Mouse (Mus musculus): Measurements from ENCODE around the gene Slc30a2. TPM values are rescaled to one million over a fixed set of nuclear protein-coding genes. Genes with fewer than 3 reads are reported as not detected.
"Not testable (repeated sequence)": the region's sequence is repeated elsewhere in the genome, so short reads cannot be mapped to it uniquely, and the experiment has no call there.

Gene Slc30a2
- polyA plus RNA-seq, 1 experiment from 2014 or later, result not detected

DNA sequence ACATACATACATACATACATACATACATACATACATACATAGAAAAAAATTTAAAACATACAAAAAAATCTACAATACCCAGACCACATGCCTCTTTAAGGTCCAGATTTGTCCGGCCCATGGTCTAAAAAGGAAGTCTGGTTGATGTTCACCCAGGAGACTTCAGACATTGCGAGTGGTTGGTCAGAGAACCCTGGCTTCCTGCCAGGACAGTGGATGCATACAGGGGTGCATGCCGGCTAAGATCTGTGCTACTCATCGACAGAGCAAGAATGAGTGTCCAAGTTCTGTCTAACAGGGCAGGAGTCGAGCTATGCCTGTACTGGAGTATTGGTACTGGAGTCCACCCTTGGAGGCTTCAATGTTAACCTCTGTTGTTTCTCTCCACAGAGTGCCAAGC lies 18.3 kb upstream of the Slc30a2 start:
- Histone ChIP-seq H3K27ac (no peak overlapping the region), H3K9me3 (no peaks in the 10 kb centered on the region), H3K36me3 (replicated peaks) (no peaks in the 10 kb centered on the region), H3K4me2 (no peak overlapping the region), H3K9ac (no peak overlapping the region), H3K4me1 (no peaks in the 10 kb centered on the region), H3K4me3 (replicated peaks) (no peak overlapping the region), H3K27me3 (peaks cover 9% of the 10 kb centered on the region; the same call in 1 of the 2 replicates)
- WGBS, result 87% methylated on average over 5 of the region's 5 CpGs
- no peak for ATAC-seq (ENCODE audit: low FRiP score)

DNA sequence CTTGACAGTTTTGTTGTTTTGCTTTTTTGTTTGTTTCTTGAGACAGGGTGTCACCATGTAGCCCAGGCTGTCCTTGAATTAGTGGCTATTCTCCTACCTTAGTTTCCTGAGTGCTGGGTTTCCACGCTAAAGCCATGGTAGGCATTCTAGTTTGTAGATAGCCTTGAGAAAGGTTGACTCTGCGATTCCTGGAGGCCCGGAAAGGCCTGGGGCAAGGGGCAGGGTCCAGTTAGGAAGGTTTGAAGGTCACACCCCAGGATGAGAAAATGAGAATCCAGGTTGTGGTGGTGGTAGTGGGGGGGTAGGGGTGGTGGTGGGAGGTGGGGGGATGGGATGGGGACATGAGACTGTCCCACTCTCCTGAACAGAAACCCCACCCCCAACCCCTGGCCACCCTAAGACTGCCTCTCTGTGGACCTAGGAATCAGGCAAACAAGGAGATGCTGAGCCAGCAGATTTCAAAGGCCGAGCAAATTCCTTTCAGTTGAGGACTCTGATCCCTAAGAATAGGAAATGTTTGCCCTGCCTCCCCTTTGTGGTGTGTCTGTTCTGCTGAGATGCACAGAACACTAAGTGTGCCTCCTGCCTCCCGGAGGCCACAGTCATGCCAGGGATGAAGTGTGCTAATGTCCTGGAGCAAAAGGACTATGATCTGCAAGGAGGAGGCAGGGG lies 16.0 kb upstream of the Slc30a2 start:
- Histone ChIP-seq H3K27me3 (no peaks in the 10 kb centered on the region), H3K36me3 (replicated peaks) (no peaks in the 10 kb centered on the region), H3K4me2 (no peak overlapping the region), H3K4me3 (replicated peaks) (no peak overlapping the region), H3K9me3 (no peaks in the 10 kb centered on the region), H3K9ac (no peak overlapping the region), H3K27ac (no peak overlapping the region), H3K4me1 (no peaks in the 10 kb centered on the region)
- no peak for ATAC-seq (ENCODE audit: low FRiP score)
- 64% methylated on average over 5 of the region's 5 CpGs for WGBS

DNA sequence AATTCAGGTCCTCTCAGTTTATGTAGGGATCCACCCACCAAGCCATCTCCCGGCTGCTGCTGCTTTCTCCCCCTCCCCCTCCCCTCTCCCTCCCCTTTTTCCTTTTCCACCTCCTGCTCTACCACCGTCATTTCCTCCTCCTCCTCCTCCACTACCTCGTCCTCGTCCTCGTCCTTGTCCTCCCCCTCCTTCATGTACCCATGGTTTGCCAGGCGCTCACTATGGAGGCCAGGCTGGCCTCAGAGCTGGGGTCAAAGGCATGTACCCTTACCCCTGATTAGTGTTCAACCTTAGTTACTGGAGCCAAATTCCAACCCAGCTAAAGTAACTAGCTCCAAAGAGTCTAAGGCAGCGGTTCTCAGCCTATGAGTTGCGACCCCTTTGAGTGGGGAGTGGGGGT lies 14.8 kb upstream of the Slc30a2 start:
- WGBS, result 72% methylated on average over 8 of the region's 8 CpGs
- ATAC-seq (ENCODE audit: low FRiP score), result no peak
- H3K4me2 ChIP-seq, result no peak overlapping the region
- H3K4me1 ChIP-seq, result no peaks in the 10 kb centered on the region
- H3K27me3 ChIP-seq, result no peaks in the 10 kb centered on the region
- H3K4me3 ChIP-seq (replicated peaks), result no peak overlapping the region
- H3K9ac ChIP-seq, result no peak overlapping the region
- no peaks in the 10 kb centered on the region for H3K36me3 ChIP-seq (replicated peaks)
- no peak overlapping the region for H3K27ac ChIP-seq
- H3K9me3 ChIP-seq, result no peaks in the 10 kb centered on the region

DNA sequence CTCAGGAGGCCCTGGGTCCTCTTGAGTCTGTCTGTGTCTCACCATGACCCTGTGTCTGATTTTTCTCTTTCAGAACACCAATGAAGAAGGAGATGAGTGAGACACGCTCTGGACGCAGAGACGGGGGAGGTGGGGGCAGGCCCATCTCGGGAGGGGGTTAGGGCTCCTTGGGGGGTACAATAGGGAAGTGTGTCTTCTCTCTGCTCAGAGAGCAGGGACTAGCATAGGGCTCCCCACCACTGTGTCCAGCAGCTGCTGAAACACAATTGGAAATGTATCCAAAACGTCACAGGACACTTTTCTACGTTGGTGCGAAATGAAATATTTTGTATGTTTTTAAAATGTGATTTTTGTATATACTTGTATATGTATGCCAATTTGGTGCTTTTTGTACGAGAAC lies 14.1 kb upstream of the Slc30a2 start:
- Histone ChIP-seq H3K4me2 (no peak overlapping the region), H3K4me3 (replicated peaks) (no peak overlapping the region), H3K36me3 (replicated peaks) (no peaks in the 10 kb centered on the region), H3K9me3 (no peaks in the 10 kb centered on the region), H3K9ac (no peak overlapping the region), H3K27ac (no peak overlapping the region), H3K4me1 (no peaks in the 10 kb centered on the region), H3K27me3 (no peaks in the 10 kb centered on the region)
- no peak for ATAC-seq (ENCODE audit: low FRiP score)
- 86% methylated on average over 8 of the region's 8 CpGs for WGBS

DNA sequence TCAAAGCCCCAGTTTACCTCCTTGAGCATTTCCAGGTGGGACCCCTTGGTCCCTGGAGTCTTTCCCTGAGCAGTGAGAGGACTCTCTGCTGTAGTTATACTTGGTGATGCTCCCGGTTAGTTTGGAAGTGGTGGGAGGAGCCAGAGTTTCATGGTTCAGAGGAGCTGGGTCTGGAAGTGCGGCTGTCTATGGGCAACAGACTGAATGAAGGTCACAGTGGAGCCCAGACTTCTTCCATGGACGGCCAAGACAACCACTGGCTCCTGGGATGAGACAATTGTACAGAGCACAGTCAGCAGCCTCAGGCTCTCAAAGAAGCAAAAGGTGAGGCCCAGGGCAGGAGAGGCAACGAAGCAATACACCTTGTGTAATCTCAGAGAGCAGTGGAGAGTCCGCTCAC lies 12.7 kb upstream of the Slc30a2 start:
- no peaks in the 10 kb centered on the region for H3K27me3 ChIP-seq
- no peaks in the 10 kb centered on the region for H3K4me1 ChIP-seq
- no peak overlapping the region for H3K27ac ChIP-seq
- no peak overlapping the region for H3K4me3 ChIP-seq (replicated peaks)
- no peaks in the 10 kb centered on the region for H3K9me3 ChIP-seq
- H3K9ac ChIP-seq, result no peak overlapping the region
- whole genome bisulfite sequencing, result 71% methylated on average over 5 of the region's 5 CpGs
- no peaks in the 10 kb centered on the region for H3K36me3 ChIP-seq (replicated peaks)
- no peak for ATAC-seq (ENCODE audit: low FRiP score)
- no peak overlapping the region for H3K4me2 ChIP-seq

DNA sequence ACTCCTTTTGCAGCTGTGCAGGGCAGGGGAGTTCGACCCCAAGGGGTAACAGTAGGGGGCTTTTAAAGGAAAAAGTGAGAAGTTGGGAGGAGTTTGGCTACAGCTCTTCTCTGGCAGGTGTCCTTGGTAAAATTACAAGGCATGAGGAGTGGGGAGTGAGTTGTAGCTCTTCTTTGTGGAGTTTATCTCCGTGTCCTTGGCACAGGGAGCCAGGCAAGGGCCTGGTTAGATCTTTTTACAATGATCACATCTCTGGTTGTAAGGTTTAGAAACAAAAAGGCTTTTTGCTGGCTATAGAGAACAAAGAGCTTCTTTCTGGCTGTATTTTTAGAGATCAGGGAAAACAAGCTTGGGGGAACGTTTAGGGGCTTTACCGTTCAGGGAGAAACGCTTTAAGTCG lies 1.8 kb upstream of the Slc30a2 start:
- peaks cover 10% of the 10 kb centered on the region for H3K4me1 ChIP-seq
- not testable (repeated sequence) for H3K9me3 ChIP-seq; H3K27ac ChIP-seq; H3K36me3 ChIP-seq (replicated peaks); H3K4me3 ChIP-seq (replicated peaks); H3K9ac ChIP-seq; H3K4me2 ChIP-seq; ATAC-seq (ENCODE audit: low FRiP score)
- WGBS, result 67% methylated on average over 6 of the region's 6 CpGs
- peaks cover 55% of the 10 kb centered on the region for H3K27me3 ChIP-seq

DNA sequence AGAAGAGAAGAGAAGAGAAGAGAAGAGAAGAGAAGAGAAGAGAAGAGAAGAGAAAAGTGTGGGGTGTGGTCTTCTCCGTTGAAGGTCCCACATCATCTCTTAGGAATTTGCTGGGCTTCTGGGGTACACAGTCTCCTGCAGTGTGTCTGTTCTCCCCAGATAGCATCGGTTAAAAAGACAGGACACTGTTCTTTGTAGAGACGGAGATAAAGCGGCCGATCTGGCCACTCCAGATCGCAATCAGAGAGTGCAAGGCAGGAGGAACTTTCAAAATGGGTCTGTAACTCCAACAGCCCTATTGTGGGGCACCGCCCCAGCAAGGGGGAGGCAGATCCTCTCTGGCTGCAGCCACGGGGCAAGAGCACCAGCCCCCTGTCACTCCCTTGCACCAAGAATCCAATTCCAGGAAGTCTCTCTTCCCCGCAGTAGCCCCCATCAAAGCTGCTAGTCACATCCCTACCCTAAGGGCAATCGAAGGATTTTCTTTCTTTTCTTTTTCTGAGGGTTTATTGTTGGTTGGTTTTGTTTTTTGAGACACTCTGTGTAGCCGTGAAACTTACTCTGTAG lies 685 bp upstream of the Slc30a2 start:
- Histone ChIP-seq H3K4me1 (peaks cover 10% of the 10 kb centered on the region), H3K4me2 (no peak overlapping the region), H3K9me3 (0 out of 2 replicates have a peak, but pooled peaks cover 4% of the 10 kb centered on the region), H3K27ac (no peak overlapping the region), H3K4me3 (replicated peaks) (no peak overlapping the region), H3K36me3 (replicated peaks) (no peaks in the 10 kb centered on the region), H3K9ac (no peak overlapping the region), H3K27me3 (peaks cover 59% of the 10 kb centered on the region)
- no peak for ATAC-seq (ENCODE audit: low FRiP score)
- WGBS, result 41% methylated on average over 11 of the region's 11 CpGs

DNA sequence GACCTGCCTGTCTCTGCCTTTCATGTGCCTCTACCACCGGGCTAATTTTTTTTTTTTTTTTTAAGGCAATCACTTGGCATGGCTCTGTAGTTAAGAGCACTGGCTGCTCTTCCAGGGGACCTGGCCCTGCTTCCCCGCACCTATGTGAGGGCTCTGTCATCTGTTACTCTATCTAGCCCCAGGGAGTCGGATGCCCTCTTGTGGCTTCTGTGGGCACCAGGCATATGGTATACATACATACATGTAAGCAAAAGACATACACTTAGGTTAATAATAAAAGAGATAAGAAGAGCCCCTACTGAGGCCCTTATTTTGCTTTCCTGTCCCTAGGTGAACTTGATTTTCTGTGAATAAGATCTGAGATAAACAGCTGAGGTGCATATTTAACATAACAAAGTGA lies 1.6 kb downstream of the Slc30a2 start:
- 37% methylated on average over 3 of the region's 3 CpGs for WGBS
- Histone ChIP-seq H3K4me1 (peaks cover 10% of the 10 kb centered on the region), H3K27ac (no peak overlapping the region), H3K9me3 (0 out of 2 replicates have a peak, but pooled peaks cover 4% of the 10 kb centered on the region), H3K27me3 (peaks cover 59% of the 10 kb centered on the region), H3K4me2 (no peak overlapping the region), H3K36me3 (replicated peaks) (no peaks in the 10 kb centered on the region), H3K9ac (no peak overlapping the region), H3K4me3 (replicated peaks) (no peak overlapping the region)
- ATAC-seq (ENCODE audit: low FRiP score), result no peak

DNA sequence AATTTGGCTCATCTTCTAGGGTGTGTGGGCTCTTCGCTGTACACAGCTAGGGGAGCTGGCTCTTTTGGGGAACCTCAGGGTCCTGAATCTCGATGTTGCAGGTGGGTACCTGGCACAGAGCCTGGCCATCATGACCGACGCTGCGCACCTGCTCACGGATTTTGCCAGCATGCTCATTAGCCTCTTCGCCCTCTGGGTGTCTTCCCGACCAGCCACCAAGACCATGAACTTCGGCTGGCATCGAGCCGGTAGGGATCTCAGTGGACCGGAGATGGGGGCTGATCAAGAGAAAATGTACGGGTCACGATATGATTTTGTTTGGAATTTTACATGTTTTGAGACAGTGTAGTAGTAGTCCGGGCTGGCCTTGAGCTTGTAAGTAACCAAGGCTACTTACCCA lies 2.8 kb downstream of the Slc30a2 start:
- no peaks in the 10 kb centered on the region for H3K36me3 ChIP-seq (replicated peaks)
- WGBS, result 91% methylated on average over 15 of the region's 15 CpGs
- H3K27ac ChIP-seq, result no peak overlapping the region
- H3K4me1 ChIP-seq, result peaks cover 10% of the 10 kb centered on the region
- H3K27me3 ChIP-seq, result peaks cover 54% of the 10 kb centered on the region
- no peak overlapping the region for H3K4me3 ChIP-seq (replicated peaks)
- no peak overlapping the region for H3K9ac ChIP-seq
- H3K4me2 ChIP-seq, result no peak overlapping the region
- no peak for ATAC-seq (ENCODE audit: low FRiP score)
- H3K9me3 ChIP-seq, result 0 out of 2 replicates have a peak, but pooled peaks cover 4% of the 10 kb centered on the region

DNA sequence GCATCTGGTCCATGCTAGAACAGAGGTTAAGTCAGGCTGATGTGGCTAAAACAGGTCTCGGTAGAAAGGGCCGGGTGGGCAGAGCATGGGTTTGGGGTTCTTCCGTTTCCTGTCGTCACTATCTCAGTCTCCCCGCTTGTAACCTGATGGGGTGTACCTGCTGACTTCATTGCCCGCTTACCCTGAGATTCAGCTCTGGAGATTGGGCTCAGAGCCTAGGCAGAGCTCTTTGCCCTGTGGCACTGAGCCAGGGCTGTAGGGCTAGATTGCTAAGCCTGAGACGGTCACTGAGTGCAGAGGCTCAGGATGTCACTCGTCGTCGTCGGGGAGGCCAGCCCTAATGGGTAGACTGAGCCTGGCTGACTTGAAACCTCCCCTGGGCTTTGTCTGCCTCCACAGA lies 5.1 kb downstream of the Slc30a2 start:
- H3K4me3 ChIP-seq (replicated peaks), result no peak overlapping the region
- no peak overlapping the region for H3K27ac ChIP-seq
- H3K4me2 ChIP-seq, result no peak overlapping the region
- H3K27me3 ChIP-seq, result peaks cover 32% of the 10 kb centered on the region
- peaks cover 16% of the 10 kb centered on the region for H3K4me1 ChIP-seq
- H3K9me3 ChIP-seq, result no peaks in the 10 kb centered on the region
- no peak overlapping the region for H3K9ac ChIP-seq
- 84% methylated on average over 11 of the region's 11 CpGs for WGBS
- no peaks in the 10 kb centered on the region for H3K36me3 ChIP-seq (replicated peaks)
- no peak for ATAC-seq (ENCODE audit: low FRiP score)

DNA sequence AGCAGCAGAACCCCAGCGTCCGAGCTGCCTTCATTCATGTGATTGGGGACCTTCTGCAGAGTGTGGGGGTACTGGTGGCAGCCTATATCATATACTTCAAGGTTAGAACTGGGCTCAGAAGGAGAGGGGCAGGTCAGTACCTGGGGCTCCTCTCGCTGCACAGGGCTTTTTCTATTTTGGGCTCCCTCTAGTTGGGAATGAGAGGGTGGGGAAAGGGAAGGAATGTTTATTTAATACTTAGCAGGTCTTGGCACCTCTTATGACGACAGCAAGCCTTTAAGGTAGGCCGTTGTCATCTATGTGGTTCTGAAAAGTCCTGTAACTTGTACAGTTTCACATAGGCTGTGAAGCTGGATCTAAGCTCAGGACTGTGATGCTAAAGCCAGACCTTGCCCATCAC lies 5.6 kb downstream of the Slc30a2 start:
- peaks cover 27% of the 10 kb centered on the region for H3K27me3 ChIP-seq
- H3K36me3 ChIP-seq (replicated peaks), result no peaks in the 10 kb centered on the region
- 86% methylated on average over 5 of the region's 5 CpGs for WGBS
- H3K4me3 ChIP-seq (replicated peaks), result no peak overlapping the region
- H3K4me2 ChIP-seq, result no peak overlapping the region
- peaks cover 11% of the 10 kb centered on the region for H3K4me1 ChIP-seq
- H3K9ac ChIP-seq, result no peak overlapping the region
- H3K9me3 ChIP-seq, result no peaks in the 10 kb centered on the region
- no peak for ATAC-seq (ENCODE audit: low FRiP score)
- H3K27ac ChIP-seq, result no peak overlapping the region

DNA sequence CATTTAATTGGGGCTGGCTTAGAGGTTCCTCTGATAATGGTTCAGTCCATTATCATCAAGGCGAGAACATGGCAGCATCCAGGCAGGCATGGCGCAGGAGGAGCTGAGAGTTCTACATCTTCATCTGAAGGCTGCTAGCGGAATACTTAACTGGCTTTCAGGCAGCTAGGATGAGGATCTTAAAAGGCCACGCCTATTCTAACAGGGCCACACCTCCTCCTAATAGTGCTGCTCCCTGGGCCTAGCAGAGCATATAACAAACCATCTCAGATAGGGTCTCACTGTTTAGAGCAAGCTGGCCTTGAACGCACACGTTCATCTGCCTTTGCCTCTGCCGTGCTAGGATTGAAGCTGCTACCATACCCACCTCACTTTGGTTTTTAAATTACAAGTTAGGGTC lies 6.8 kb downstream of the Slc30a2 start:
- no peak overlapping the region for H3K9ac ChIP-seq
- no peak for ATAC-seq (ENCODE audit: low FRiP score)
- WGBS, result 84% methylated on average over 7 of the region's 7 CpGs

DNA sequence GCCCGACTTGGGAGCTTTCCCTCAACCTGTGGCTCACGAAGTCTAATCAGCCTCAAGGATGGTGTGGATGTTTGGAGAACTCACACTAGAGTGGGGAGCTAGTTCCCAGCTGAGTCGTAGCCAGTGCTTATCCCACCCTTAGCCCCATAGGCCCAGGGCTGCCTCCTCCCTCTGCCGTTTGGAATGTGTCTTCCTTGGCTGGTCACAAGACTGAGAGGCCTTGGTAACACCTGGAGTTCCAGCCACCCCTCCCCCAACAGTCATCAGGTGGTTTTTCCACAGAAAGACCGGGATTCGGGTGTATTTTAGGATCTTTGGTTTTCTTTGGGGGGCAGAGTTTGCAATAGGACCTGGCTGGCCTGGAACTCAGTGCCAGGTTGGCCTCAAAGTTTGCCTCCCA lies 7.7 kb downstream of the Slc30a2 start:
- Histone ChIP-seq H3K9me3 (no peaks in the 10 kb centered on the region), H3K4me1 (peaks cover 9% of the 10 kb centered on the region; the same call in 1 of the 2 replicates), H3K4me3 (replicated peaks) (no peak overlapping the region), H3K27ac (no peak overlapping the region), H3K9ac (no peak overlapping the region), H3K36me3 (replicated peaks) (no peaks in the 10 kb centered on the region), H3K27me3 (peaks cover 9% of the 10 kb centered on the region), H3K4me2 (no peak overlapping the region)
- ATAC-seq (ENCODE audit: low FRiP score), result no peak
- WGBS, result 90% methylated on average over 6 of the region's 6 CpGs

More for the DNA sequence above, 6.8 kb downstream of the Slc30a2 start:
- no peak overlapping the region for H3K4me3 ChIP-seq (replicated peaks)
- H3K4me1 ChIP-seq, result peaks cover 9% of the 10 kb centered on the region; the same call in 1 of the 2 replicates
- H3K27ac ChIP-seq, result no peak overlapping the region
- H3K36me3 ChIP-seq (replicated peaks), result no peaks in the 10 kb centered on the region
- peaks cover 16% of the 10 kb centered on the region for H3K27me3 ChIP-seq
- no peak overlapping the region for H3K4me2 ChIP-seq
- H3K9me3 ChIP-seq, result no peaks in the 10 kb centered on the region
